Mouse (Mus musculus) cerebellum, postnatal 36 days (tissue): Measurements from ENCODE around the gene Isoc2a.

ENCODE experiments used
- DNase-seq, 2 experiments: peaks; one replicate each; pipeline ENCODE4 v3.0.0; 2021 to 2022; ENCODE audit warnings: mixed read lengths in 2 of 2

Isoc2a gene

GRCm38 (mm10) chr7:4943223-4943815, 66.4 kb downstream of the Isoc2a start:
- peak; percentile 96 to 99 for DNase-seq
